Mouse (Mus musculus) intestine, embryonic 16.5 days (tissue): ENCODE data around the gene Neurod6. TPM values are rescaled to one million over a fixed set of nuclear protein-coding genes. Genes with fewer than 3 reads are reported as not detected.

ENCODE experiments used
- ATAC-seq: fragments of 200-750 bp; cut with Nextera tagmentation; 2 replicates; pipeline ENCODE4 v1.8.0; 2017; ENCODE audit warnings: moderate TSS enrichment, moderate library complexity
- H3K27ac ChIP-seq: fragments of 300-500 bp; sonication (generic); 2 replicates; pipeline ENCODE4 v1.5.1; 2014; ENCODE audit warnings: mild to moderate bottlenecking, low read length
- H3K27me3 ChIP-seq: fragments of 300-500 bp; sonication (generic); replicated peaks from 2 replicates; pipeline ENCODE4 v1.6.1; 2014; ENCODE audit warnings: low read length, control low read depth, mixed read lengths; ENCODE audit not compliant: control insufficient read depth, insufficient read depth
- H3K36me3 ChIP-seq: fragments of 300-500 bp; sonication (generic); 2 replicates; pipeline ENCODE4 v1.6.1; 2014; ENCODE audit warnings: low read length, control low read depth; ENCODE audit not compliant: control insufficient read depth, insufficient read depth
- H3K4me1 ChIP-seq: fragments of 300-500 bp; sonication (generic); 2 replicates; pipeline ENCODE4 v1.6.1; 2014; ENCODE audit warnings: low read length, control low read depth, mixed read lengths; ENCODE audit not compliant: control insufficient read depth, insufficient read depth
- H3K4me2 ChIP-seq: fragments of 300-500 bp; sonication (generic); 2 replicates; pipeline ENCODE4 v1.6.1; 2014; ENCODE audit warnings: low read depth, low read length, control low read depth
- H3K4me3 ChIP-seq: fragments of 300-500 bp; sonication (generic); 2 replicates; pipeline ENCODE4 v1.5.1; 2014; ENCODE audit warnings: mild to moderate bottlenecking, low read length
- H3K9ac ChIP-seq: fragments of 300-500 bp; sonication (generic); 2 replicates; pipeline ENCODE4 v1.6.1; 2014; ENCODE audit warnings: low read depth, low read length
- H3K9me3 ChIP-seq: fragments of 300-500 bp; sonication (generic); 2 replicates; pipeline ENCODE4 v1.6.1; 2016; ENCODE audit warnings: low read length, control low read depth; ENCODE audit not compliant: control insufficient read depth
- WGBS: fragments of 180-500 bp; shearing (Covaris S2); extraction: QIAGEN DNeasy Blood & Tissue Kit; methylation state at CpG from one replicate; pipeline ENCODE4 v1.1.7; 2014; 5-methylcytosine and 5-hydroxymethylcytosine counted together
- polyA plus RNA-seq: library from polyadenylated mRNA; unstranded; fragments of >200 nt; fragmentation: Nextera tagmentation; extraction: Ambion mirVana; gene quantifications from 2 replicates; pipeline ENCODE4 v1.2.1, GENCODE M21; 2015

Neurod6 gene
- polyA plus RNA-seq, 1 experiment from 2014 or later, result not detected

DNA sequence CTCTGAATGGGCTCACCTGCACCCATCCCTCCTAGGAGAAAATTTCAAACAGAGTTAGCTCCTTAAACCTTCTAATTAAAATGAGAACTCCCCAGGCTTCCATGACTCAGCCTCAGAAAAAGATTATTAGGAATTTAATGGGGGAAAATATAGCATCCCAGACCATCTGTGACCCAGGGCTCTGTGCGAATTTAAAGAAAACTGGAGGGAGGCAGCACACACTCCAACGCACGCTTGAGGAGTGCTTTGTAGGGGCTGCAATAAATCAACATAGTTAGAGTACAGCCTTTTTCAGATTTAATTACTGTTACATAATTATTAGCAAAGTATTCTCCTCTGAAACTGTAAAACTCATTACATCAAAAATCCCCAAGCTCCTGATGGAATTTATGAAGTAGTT, 32.2 kb downstream of the Neurod6 start:
- no peak overlapping the region for H3K27ac ChIP-seq
- no peaks in the 10 kb centered on the region for H3K27me3 ChIP-seq
- H3K9me3 ChIP-seq, result no peaks in the 10 kb centered on the region
- H3K36me3 ChIP-seq, result no peaks in the 10 kb centered on the region
- WGBS, result 58% methylated on average over 3 of the region's 3 CpGs
- H3K4me1 ChIP-seq, result peaks cover 6% of the 10 kb centered on the region; the same call in 1 of the 2 replicates
- no peak for ATAC-seq
- no peak overlapping the region for H3K4me3 ChIP-seq
- H3K4me2 ChIP-seq, result no peak overlapping the region
- no peak overlapping the region for H3K9ac ChIP-seq

DNA sequence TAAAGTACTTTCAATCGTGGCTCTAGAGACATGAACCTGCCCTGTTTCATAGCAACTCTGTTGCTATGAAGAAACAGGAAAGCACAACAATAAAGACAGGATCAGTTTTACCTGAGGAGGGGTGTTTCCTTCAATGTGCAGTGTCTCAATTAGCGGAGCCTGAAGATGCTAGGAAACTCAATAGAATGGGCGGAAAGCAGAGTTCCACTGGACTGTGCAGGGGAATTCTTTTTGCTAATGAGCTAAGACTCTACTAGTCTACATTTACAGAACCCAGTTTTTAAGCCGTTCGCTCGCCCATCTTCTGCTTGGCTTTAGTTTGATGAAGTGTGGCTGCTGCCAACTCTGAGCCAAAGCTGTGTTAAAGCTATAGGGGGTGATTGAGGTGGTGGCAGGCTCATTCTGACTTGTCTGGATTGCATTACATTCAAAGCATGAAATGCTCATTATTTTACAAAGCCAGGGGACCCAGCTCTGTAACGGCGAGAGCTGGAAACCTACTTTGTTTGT, 33.2 kb downstream of the Neurod6 start:
- WGBS, result 60% methylated on average over 8 of the region's 8 CpGs
- H3K4me1 ChIP-seq, result peaks cover 6% of the 10 kb centered on the region; the same call in 1 of the 2 replicates

DNA sequence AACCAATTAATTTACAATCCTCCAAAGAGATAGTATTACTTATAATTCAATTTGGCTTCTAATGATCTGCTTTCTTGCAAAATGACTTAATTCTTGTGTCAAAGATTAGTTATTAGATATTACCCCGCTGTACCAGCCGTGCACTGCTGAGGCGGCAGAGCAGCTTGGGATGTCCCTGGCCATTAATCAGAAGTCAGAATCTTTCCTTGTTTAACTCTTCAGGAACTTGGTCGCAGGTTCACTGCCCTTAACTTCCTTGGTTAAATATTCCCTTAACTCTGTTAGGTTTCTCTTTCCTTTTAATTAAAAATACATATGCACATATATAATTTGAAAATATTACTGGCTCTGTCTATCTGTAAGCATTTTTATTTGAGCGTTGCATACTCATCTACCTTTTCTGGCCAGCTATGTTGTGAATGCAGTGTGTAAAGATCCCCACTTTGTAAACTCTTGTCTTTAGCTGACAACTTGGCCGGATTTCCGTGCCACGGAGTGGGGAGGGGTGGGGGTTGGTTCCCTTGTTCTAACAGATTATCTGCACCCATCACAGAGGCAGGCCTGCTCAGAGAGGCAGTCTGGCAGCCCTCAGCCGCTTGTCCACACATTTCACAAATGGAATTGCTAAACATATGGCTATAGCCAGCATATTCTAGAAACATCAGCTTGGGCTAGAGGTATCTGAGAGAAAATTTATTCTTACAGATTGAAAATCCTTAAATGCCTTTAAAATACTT, 34.1 kb downstream of the Neurod6 start:
- no peaks in the 10 kb centered on the region for H3K9me3 ChIP-seq
- no peaks in the 10 kb centered on the region for H3K27me3 ChIP-seq
- H3K4me1 ChIP-seq, result peaks cover 6% of the 10 kb centered on the region; the same call in 1 of the 2 replicates
- no peak overlapping the region; the same call in 1 of the 2 replicates for H3K27ac ChIP-seq
- WGBS, result 23% methylated on average over 9 of the region's 9 CpGs
- no peaks in the 10 kb centered on the region for H3K36me3 ChIP-seq
- no peak overlapping the region for H3K4me2 ChIP-seq
- H3K4me3 ChIP-seq, result no peak overlapping the region
- H3K9ac ChIP-seq, result no peak overlapping the region
- no peak; the same call in 1 of the 2 replicates for ATAC-seq

More for the DNA sequence above, 33.2 kb downstream of the Neurod6 start:
- Histone ChIP-seq H3K27me3 (no peaks in the 10 kb centered on the region), H3K4me3 (no peak overlapping the region), H3K9ac (no peak overlapping the region), H3K27ac (no peak overlapping the region), H3K36me3 (no peaks in the 10 kb centered on the region), H3K9me3 (no peaks in the 10 kb centered on the region), H3K4me2 (no peak overlapping the region)
- ATAC-seq, result no peak

DNA sequence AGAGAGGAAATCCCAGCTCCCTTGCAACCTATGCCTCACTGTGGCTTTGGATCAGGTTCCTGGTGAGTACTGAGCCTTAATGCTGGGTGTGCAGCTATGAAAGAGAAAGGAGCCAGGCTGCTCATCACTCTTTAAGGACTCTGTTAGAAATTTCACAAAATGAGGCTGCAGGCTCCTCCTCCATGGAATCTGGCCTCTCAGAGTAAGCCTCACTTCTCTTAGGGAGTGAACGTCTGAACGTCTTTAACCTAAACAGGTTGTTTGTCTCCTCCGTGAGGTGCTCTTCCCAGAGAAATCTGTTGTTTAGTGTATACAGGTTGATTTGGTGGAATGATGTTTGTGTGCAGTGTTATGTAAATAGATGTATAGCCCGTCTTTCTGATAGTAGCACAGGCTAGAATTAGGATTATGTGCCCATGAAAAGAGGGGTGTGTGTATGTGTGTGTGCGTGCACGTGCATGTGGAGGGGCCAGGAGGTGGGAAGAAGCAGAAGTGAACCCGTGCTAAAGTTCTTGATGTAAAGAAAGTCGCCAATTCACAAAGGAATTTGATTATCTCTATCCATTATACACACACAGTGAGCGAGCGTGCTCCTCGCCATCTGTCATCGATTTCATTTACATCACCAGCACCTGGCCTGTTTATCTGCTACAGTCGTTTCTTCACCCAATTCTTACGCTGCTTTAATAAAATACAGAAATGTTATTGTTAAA, 34.8 kb downstream of the Neurod6 start:
- Histone ChIP-seq H3K9ac (no peak overlapping the region), H3K4me1 (peaks cover 6% of the 10 kb centered on the region; the same call in 1 of the 2 replicates), H3K4me2 (no peak overlapping the region), H3K36me3 (no peaks in the 10 kb centered on the region), H3K27ac (no peak overlapping the region), H3K9me3 (no peaks in the 10 kb centered on the region), H3K4me3 (no peak overlapping the region), H3K27me3 (no peaks in the 10 kb centered on the region)
- no peak for ATAC-seq
- 41% methylated on average over 14 of the region's 14 CpGs for whole genome bisulfite sequencing

DNA sequence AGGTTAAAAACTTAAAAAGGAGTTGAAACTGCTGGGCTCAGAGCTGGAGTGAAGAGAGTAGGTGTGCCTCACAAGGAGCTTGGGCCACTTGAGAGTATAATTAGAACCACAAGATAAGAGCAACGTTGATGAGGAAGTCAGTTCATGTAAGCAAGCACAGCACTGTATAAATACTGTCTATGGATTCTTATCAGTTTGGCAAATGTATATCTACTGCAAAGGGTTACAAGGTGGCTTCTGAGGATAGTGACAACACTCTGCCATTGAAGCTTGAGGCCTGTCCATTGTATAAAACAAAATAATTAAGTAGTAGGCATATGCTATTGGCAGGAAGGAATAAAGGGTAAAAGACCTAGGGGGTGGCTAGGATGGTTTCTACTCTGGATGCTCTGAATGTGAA, 46.4 kb downstream of the Neurod6 start:
- no peaks in the 10 kb centered on the region for H3K27me3 ChIP-seq
- H3K27ac ChIP-seq, result no peak overlapping the region
- no peaks in the 10 kb centered on the region for H3K9me3 ChIP-seq
- no peaks in the 10 kb centered on the region for H3K36me3 ChIP-seq
- no peak overlapping the region for H3K4me3 ChIP-seq
- no peak overlapping the region for H3K4me2 ChIP-seq
- ATAC-seq, result no peak
- H3K9ac ChIP-seq, result no peak overlapping the region
- WGBS, result 33% methylated on average over 1 of the region's 1 CpGs
- H3K4me1 ChIP-seq, result no peaks in the 10 kb centered on the region

Other genes starting within 250 kb of the Neurod6 start
- 3.8 and 4.4 TPM in 2 replicates for gene Adcyap1r1, start 229.3 kb downstream of the Neurod6 start, polyA plus RNA-seq
- gene Itprid1, start 155.6 kb upstream of the Neurod6 start, polyA plus RNA-seq, result not detected in 2 replicates